Mouse (Mus musculus) lung, postnatal 14 days (tissue): ENCODE data around the gene Gan.

ENCODE experiments used
- DNase-seq: peaks from one replicate; pipeline ENCODE4 v3.0.0; 2021

Gene Gan

DNA sequence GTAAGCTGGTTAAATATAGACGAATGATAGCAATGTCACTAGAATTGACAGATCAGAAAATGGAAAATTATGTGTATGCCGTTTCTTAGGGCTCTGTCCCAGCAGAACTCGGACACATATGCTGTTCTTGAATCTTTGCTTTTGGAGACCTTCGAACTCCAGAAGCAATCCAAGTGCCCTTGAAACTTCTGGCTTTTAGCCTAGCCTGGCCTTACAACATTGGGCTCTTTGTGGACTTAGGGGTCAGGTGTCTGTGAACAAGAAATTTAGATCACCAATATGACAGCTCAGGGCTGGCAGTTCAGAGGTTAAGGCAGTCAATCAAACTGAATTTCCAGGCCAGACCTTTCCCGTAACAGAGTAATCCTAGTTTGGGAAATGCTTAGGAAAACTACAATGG lies 1.1 kb downstream of the Gan start:
- DNase-seq = no peak

DNA sequence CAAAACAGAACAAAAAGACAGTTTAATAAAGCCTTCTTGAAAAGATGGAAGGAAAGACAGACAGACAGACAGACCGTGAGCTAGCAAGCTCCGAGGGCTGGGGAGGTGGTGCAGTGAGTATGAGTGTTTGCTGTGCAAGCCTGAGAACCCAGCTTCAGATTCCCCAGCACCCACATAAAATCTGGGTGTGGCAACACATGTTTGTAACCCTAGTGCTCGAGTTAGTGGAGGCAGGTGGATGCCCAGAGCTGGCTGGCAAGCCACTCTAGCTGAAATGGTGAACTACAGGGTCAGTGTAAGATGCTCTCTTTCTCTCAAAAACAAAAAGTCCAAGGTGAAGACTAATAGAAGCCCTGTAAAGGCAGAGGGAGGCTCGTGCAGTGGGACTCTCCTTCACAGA lies 7.0 kb downstream of the Gan start:
- no peak for DNase-seq

DNA sequence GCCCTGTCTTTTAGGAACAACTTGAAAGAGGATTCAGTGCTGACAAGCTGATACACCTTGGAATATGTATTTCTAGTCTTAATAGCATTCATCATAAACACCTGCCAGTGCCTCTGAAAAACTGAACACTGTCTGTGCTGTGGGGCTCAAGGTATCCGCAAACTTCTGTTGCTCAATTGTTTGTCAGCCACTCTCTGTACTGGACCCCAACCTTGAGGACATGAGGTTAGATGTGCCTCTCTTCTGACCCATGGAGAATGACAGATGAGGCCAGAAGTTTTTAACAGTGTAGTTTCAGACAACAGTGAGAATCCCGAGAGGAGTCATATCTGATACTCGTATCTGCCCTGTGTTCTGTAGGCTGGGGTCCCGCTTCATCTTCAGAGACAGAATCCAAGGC lies 7.6 kb downstream of the Gan start:
- no peak for DNase-seq

DNA sequence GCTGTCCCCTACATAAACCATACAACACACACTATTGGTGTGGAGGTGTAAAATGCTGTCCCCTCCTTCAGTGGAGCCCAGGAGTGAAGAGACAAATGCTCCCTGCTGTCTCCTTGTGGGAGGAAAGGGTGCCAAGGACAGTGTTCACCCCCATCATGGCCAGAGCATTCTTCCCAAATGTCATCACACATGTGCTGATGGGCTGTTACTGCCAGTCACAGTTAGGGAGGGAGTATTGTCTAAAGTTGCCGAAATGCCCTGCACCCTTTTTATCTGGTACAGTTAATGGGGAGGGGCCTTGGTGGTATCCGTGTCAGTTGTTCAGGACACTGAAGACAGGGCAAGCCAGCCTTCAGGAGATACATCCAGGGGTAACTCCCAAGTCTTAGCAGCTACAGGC lies 8.6 kb downstream of the Gan start:
- DNase-seq = no peak

DNA sequence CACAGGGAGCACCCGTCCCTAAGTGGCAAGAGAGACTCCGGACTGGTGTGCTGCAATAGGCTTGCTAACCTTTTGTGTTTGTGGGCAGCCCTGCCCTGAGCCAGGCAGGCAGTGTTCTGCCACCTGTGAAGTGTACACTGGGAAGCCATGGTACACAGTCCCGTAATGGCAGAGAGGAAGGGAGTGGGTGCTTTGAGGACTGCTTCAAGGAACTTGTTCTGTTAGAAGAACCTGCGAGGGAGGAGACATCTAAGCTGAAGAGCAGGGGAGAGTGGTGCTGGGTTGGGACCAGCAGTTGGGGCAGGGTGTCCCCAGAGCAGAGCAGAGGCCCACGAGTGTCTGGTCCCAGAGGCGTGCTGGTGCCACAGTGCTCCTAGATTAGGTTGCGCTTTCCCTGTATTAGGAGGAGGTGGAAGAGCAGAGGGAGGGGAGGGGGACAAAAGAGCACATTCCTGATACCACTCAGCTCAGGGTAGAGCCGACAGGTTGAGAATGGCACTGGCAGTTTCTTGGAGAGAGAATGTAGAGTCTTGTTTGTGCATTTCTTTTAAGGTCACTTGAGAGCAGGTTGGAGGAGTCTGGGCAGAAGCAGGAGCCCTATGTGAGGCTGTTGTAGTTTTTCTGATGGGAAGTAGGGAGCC lies 9.4 kb downstream of the Gan start:
- peak; percentile 46 for DNase-seq

DNA sequence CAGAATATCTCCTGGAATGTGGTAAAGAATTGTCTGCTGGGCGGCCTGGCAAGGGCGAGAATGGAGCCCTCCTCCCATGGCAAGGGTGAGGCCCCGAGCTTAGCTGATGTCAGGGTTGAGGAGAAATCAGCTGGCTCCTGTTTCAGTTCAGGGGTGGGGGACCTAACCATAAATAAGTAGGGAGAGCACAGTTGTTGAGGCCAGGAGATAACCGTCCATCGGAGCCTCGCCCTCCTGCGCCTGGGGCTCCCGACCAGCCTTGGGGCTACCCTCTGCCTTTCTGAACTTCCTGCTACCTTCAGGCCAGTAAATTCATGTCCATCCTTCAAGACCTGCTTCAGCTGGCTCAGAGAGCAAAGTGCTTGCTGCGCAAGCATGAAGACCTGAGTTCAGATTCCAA lies 10.4 kb downstream of the Gan start:
- DNase-seq = no peak

GRCm38 (mm10) chr8:117171826-117172225 lies 13.9 kb downstream of the Gan start:
- DNase-seq = no peak

- DNase-seq = peak; percentile 67
Measured at GRCm38 (mm10) chr8:117172904-117173303, 15.0 kb downstream of the Gan start.

DNA sequence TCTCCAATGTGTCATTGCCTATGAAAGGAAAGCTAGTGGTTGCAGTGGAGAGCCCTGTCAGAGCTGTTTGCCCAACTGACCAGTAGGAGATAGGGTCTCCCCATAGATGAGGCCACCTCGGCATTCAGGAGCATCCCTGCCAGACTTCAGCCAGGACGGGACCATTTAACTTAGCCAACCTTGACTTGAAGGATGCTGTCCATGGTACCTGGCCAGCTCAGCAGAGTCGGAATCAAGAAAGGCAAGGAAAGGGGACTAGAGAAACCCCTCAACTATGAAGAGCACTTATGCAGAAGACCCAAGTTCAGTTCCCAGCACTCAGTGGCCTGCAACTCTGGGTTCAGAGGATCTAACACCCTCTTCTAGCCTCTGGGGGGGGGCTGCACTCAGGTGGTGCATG lies 15.8 kb downstream of the Gan start:
- DNase-seq = no peak

DNA sequence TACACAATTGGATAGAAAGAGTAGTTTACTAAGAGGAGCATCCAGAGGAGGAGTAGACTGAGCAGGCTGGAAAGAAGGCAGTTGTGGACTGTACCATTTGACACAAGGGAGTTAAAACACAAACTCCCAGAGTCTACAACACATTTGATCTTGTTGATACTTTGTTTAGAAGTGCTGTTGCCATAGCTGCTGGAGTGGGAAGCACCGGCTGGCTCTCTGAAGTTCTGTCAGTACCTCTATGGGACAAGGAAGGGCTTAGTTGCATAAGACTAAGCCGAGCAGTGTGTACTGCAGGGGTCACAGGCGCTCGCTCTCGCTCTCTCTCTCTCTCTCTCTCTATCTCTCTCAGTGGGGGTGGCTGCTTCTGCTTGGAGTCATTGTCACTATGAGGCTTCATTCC lies 16.6 kb downstream of the Gan start:
- DNase-seq = no peak

DNA sequence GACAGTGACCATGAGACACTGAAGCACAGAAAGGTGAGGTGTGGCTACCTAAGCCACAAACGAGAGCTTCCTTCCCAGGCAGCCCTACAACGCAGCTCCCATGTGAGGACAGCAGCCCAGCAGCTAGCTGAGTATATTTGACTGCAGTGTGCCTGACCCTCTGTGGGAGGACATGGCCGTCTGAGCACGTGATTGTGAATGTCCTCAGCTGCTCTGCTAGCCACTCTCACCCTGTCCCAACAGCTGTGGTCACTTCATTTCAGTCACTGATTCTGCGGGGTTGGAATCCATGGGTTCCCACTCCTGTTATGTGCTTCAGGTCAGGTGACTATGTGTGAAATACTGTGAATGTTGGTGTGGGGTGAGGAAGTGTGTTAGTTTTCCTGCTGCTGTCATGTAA lies 18.4 kb downstream of the Gan start:
- no peak for DNase-seq

GRCm38 (mm10) chr8:117177236-117177635 lies 19.3 kb downstream of the Gan start:
- DNase-seq = no peak

DNA sequence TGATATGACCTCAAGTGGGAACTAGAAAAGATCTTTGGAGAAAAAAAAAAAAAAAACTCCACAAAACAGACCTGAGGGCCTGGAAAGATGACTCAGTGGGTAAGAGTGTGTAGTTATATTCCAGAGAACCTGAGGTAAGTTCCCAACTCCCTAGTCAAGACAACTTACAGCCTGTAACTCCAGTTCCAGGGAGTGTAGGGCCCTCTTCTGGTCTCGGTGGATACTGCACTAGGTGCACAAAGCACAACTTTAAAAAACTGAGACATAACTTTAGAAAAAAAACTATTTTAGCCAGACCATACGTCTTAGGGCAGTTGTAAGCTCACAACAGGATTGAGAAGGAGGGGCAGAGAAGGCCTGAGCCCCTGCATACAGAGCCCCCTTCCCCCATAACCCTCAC lies 20.1 kb downstream of the Gan start:
- DNase-seq = no peak

GRCm38 (mm10) chr8:117178676-117179075 lies 20.7 kb downstream of the Gan start:
- no peak for DNase-seq

DNA sequence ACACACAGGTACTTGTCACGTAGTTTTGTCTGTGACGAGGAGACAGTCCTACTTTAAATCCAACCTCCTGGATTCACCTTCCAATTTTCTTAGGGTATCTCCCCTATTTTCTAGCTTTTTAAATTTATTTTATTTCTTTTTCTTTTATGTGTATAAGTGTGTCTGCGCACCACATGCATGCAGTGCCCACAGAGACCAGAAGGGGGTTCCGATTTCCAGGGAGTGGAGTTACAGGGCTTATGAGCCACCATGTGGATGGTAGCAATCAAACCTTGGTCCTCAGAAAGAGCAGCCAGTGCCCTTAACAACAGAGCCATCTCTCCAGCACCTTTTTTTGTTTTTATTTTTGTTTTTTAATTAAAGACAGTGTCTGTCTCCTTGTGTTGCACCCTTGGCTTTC lies 24.8 kb downstream of the Gan start:
- no peak for DNase-seq

GRCm38 (mm10) chr8:117183664-117184377 lies 25.9 kb downstream of the Gan start:
- DNase-seq = no peak

- DNase-seq = peak; percentile 54
Measured at GRCm38 (mm10) chr8:117194355-117194754, 36.4 kb downstream of the Gan start.

GRCm38 (mm10) chr8:117196593-117196992 lies 38.7 kb downstream of the Gan start:
- no peak for DNase-seq

DNA sequence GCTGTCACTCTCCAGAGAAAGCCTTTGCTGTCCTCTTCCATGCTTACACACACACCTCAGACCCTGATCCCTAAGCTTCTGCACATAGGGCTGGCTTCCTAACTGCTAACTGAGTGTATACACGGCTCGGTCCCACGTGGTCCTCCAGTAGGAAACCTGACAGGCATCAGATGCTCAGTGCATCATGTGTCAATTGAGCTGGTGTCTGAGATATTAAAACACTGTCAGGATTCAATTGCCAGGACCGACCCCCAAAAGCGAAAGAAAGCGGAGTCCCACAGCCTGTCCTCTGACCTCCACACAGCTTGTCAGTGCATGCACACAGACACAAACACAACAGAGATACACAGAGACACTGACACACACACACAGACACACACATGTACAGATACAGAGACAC lies 39.6 kb downstream of the Gan start:
- no peak for DNase-seq

- peak; percentile 77 for DNase-seq
Measured at GRCm38 (mm10) chr8:117198141-117198935, 40.4 kb downstream of the Gan start.

GRCm38 (mm10) chr8:117199658-117200057 lies 41.7 kb downstream of the Gan start:
- peak; percentile 58 for DNase-seq

DNA sequence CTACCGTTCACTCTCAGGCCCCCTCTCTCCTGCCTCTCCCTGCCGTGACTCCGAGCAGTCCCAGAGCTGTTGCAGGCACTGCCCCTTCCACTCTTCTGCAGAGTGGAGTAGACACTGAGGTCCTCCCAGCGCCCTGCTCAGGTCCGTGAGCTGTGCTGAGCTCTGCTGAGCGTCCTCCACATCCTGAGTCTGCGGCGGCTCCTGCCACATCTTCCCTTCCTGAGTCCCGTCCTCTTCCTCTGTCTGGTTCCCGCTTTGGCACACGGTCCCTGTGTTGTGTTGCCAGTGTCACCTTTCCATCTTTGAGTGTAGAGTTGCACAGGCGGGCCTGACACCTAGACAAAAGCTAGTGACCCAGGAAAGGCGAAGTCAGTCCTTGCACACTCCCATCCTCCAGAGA lies 42.4 kb downstream of the Gan start:
- no peak for DNase-seq

- DNase-seq = peak; percentile 41
Measured at GRCm38 (mm10) chr8:117200803-117201202, 42.9 kb downstream of the Gan start.
